Mouse (Mus musculus): ENCODE results near the gene Cxcr5. TPM values are rescaled to one million over a fixed set of nuclear protein-coding genes. Genes with fewer than 3 reads are reported as not detected.
A peak's percentile ranks its signal among the peaks of the same experiment; 100 is the strongest.

Cxcr5 gene
- polyA plus RNA-seq, 1 experiment from 2014 or later = not detected

- no peak overlapping the region for H3K4me3 ChIP-seq (ENCODE audit: low read depth, low read length)
- no peaks in the 10 kb centered on the region for H3K36me3 ChIP-seq (ENCODE audit: control insufficient read depth, insufficient read depth)
- H3K9me3 ChIP-seq (replicated peaks; ENCODE audit: control insufficient read depth, low read length) = no peaks in the 10 kb centered on the region
- no peaks in the 10 kb centered on the region for H3K27me3 ChIP-seq (ENCODE audit: control insufficient read depth, insufficient read depth, low read depth, low read length)
- no peak overlapping the region for H3K9ac ChIP-seq (ENCODE audit: low read depth, low read length)
- no peak overlapping the region for H3K4me2 ChIP-seq (ENCODE audit: low read depth, low read length)
- no peak overlapping the region for H3K27ac ChIP-seq (ENCODE audit: low read length)
- ATAC-seq (ENCODE audit: low read depth) = no peak
- WGBS (ENCODE audit: insufficient replicate concordance) = 31% methylated on average over 4 of the region's 4 CpGs
- H3K4me1 ChIP-seq (ENCODE audit: control insufficient read depth, low read depth, low read length) = peaks cover 11% of the 10 kb centered on the region
Measured at GRCm38 (mm10) chr9:44517368-44517767, 44.3 kb downstream of the Cxcr5 start.

- peaks cover 16% of the 10 kb centered on the region for H3K4me1 ChIP-seq (ENCODE audit: control insufficient read depth, low read depth, low read length)
- peak overlapping the region; percentile 33; the same call in 1 of the 2 replicates for H3K27ac ChIP-seq (ENCODE audit: low read length)
- 66% methylated on average over 5 of the region's 5 CpGs for WGBS (ENCODE audit: insufficient replicate concordance)
- H3K27me3 ChIP-seq (ENCODE audit: control insufficient read depth, insufficient read depth, low read depth, low read length) = no peaks in the 10 kb centered on the region
- no peak for ATAC-seq (ENCODE audit: low read depth)
- H3K4me3 ChIP-seq (ENCODE audit: low read depth, low read length) = no peak overlapping the region; the same call in 1 of the 2 replicates
- H3K4me2 ChIP-seq (ENCODE audit: low read depth, low read length) = peak overlapping the region; percentile 49; the same call in 1 of the 2 replicates
- H3K9ac ChIP-seq (ENCODE audit: low read depth, low read length) = no peak overlapping the region
- no peaks in the 10 kb centered on the region for H3K9me3 ChIP-seq (replicated peaks; ENCODE audit: control insufficient read depth, low read length)
- no peaks in the 10 kb centered on the region for H3K36me3 ChIP-seq (ENCODE audit: control insufficient read depth, insufficient read depth)
Measured at GRCm38 (mm10) chr9:44515891-44516290, 45.8 kb downstream of the Cxcr5 start.

- peak overlapping the region; percentile 31; the same call in 1 of the 2 replicates for H3K9ac ChIP-seq (ENCODE audit: low read depth, low read length)
- peak; percentile 57 for ATAC-seq (ENCODE audit: low read depth)
- H3K9me3 ChIP-seq (replicated peaks; ENCODE audit: control insufficient read depth, low read length) = no peaks in the 10 kb centered on the region
- H3K27ac ChIP-seq (ENCODE audit: low read length) = peak overlapping the region; percentile 33; the same call in 1 of the 2 replicates
- peak overlapping the region; percentile 49 for H3K4me2 ChIP-seq (ENCODE audit: low read depth, low read length)
- H3K4me1 ChIP-seq (ENCODE audit: control insufficient read depth, low read depth, low read length) = peaks cover 22% of the 10 kb centered on the region
- 9% methylated on average over 12 of the region's 12 CpGs for WGBS (ENCODE audit: insufficient replicate concordance)
- H3K36me3 ChIP-seq (ENCODE audit: control insufficient read depth, insufficient read depth) = no peaks in the 10 kb centered on the region
- no peaks in the 10 kb centered on the region for H3K27me3 ChIP-seq (ENCODE audit: control insufficient read depth, insufficient read depth, low read depth, low read length)
- peak overlapping the region; percentile 30 for H3K4me3 ChIP-seq (ENCODE audit: low read depth, low read length)
Measured at GRCm38 (mm10) chr9:44515131-44515751, 46.4 kb downstream of the Cxcr5 start.

- no peak for ATAC-seq (ENCODE audit: low read depth)
- H3K4me1 ChIP-seq (ENCODE audit: control insufficient read depth, low read depth, low read length) = peaks cover 32% of the 10 kb centered on the region
- H3K27me3 ChIP-seq (ENCODE audit: control insufficient read depth, insufficient read depth, low read depth, low read length) = no peaks in the 10 kb centered on the region
- H3K27ac ChIP-seq (ENCODE audit: low read length) = no peak overlapping the region
- no peaks in the 10 kb centered on the region for H3K9me3 ChIP-seq (replicated peaks; ENCODE audit: control insufficient read depth, low read length)
- H3K9ac ChIP-seq (ENCODE audit: low read depth, low read length) = no peak overlapping the region
- no peak overlapping the region for H3K4me2 ChIP-seq (ENCODE audit: low read depth, low read length)
- 50% methylated on average over 5 of the region's 5 CpGs for WGBS (ENCODE audit: insufficient replicate concordance)
- H3K36me3 ChIP-seq (ENCODE audit: control insufficient read depth, insufficient read depth) = no peaks in the 10 kb centered on the region
- H3K4me3 ChIP-seq (ENCODE audit: low read depth, low read length) = no peak overlapping the region
Measured at GRCm38 (mm10) chr9:44514147-44514546, 47.5 kb downstream of the Cxcr5 start.

GRCm38 (mm10) chr9:44513610-44514009 is 48.1 kb downstream of the Cxcr5 start:
- Histone ChIP-seq H3K9ac (ENCODE audit: low read depth, low read length) (no peak overlapping the region), H3K27ac (ENCODE audit: low read length) (no peak overlapping the region), H3K4me2 (ENCODE audit: low read depth, low read length) (no peak overlapping the region), H3K4me3 (ENCODE audit: low read depth, low read length) (no peak overlapping the region), H3K36me3 (ENCODE audit: control insufficient read depth, insufficient read depth) (no peaks in the 10 kb centered on the region), H3K9me3 (replicated peaks; ENCODE audit: control insufficient read depth, low read length) (no peaks in the 10 kb centered on the region), H3K27me3 (ENCODE audit: control insufficient read depth, insufficient read depth, low read depth, low read length) (no peaks in the 10 kb centered on the region), H3K4me1 (ENCODE audit: control insufficient read depth, low read depth, low read length) (peaks cover 32% of the 10 kb centered on the region)
- WGBS (ENCODE audit: insufficient replicate concordance) = 79% methylated on average over 20 of the region's 20 CpGs
- no peak for ATAC-seq (ENCODE audit: low read depth)

- Histone ChIP-seq H3K4me3 (ENCODE audit: low read depth, low read length) (no peak overlapping the region), H3K36me3 (ENCODE audit: control insufficient read depth, insufficient read depth) (no peaks in the 10 kb centered on the region)
- WGBS (ENCODE audit: insufficient replicate concordance) = 69% methylated on average over 11 of the region's 11 CpGs
Measured at GRCm38 (mm10) chr9:44513121-44513520, 48.6 kb downstream of the Cxcr5 start.

GRCm38 (mm10) chr9:44512717-44513003 is 49.0 kb downstream of the Cxcr5 start:
- Histone ChIP-seq H3K36me3 (ENCODE audit: control insufficient read depth, insufficient read depth) (no peaks in the 10 kb centered on the region), H3K9ac (ENCODE audit: low read depth, low read length) (no peak overlapping the region), H3K9me3 (replicated peaks; ENCODE audit: control insufficient read depth, low read length) (no peaks in the 10 kb centered on the region), H3K27me3 (ENCODE audit: control insufficient read depth, insufficient read depth, low read depth, low read length) (no peaks in the 10 kb centered on the region), H3K4me2 (ENCODE audit: low read depth, low read length) (no peak overlapping the region), H3K4me1 (ENCODE audit: control insufficient read depth, low read depth, low read length) (peaks cover 32% of the 10 kb centered on the region), H3K4me3 (ENCODE audit: low read depth, low read length) (no peak overlapping the region), H3K27ac (ENCODE audit: low read length) (no peak overlapping the region)
- no peak for ATAC-seq (ENCODE audit: low read depth)
- 78% methylated on average over 3 of the region's 3 CpGs for whole genome bisulfite sequencing (ENCODE audit: insufficient replicate concordance)

More at GRCm38 (mm10) chr9:44513121-44513520, 48.6 kb downstream of the Cxcr5 start:
- no peak for ATAC-seq (ENCODE audit: low read depth)
- Histone ChIP-seq H3K4me1 (ENCODE audit: control insufficient read depth, low read depth, low read length) (peaks cover 32% of the 10 kb centered on the region), H3K27ac (ENCODE audit: low read length) (no peak overlapping the region), H3K27me3 (ENCODE audit: control insufficient read depth, insufficient read depth, low read depth, low read length) (no peaks in the 10 kb centered on the region), H3K4me2 (ENCODE audit: low read depth, low read length) (no peak overlapping the region), H3K9ac (ENCODE audit: low read depth, low read length) (no peak overlapping the region), H3K9me3 (replicated peaks; ENCODE audit: control insufficient read depth, low read length) (no peaks in the 10 kb centered on the region)

- WGBS (ENCODE audit: insufficient replicate concordance) = 28% methylated on average over 9 of the region's 9 CpGs
- H3K9me3 ChIP-seq (replicated peaks; ENCODE audit: control insufficient read depth, low read length) = no peaks in the 10 kb centered on the region
Measured at GRCm38 (mm10) chr9:44511935-44512716, 49.6 kb downstream of the Cxcr5 start.

More at GRCm38 (mm10) chr9:44511935-44512716, 49.6 kb downstream of the Cxcr5 start:
- peaks cover 32% of the 10 kb centered on the region for H3K4me1 ChIP-seq (ENCODE audit: control insufficient read depth, low read depth, low read length)
- no peak for ATAC-seq (ENCODE audit: low read depth)
- H3K27ac ChIP-seq (ENCODE audit: low read length) = no peak overlapping the region
- no peak overlapping the region for H3K4me3 ChIP-seq (ENCODE audit: low read depth, low read length)
- no peak overlapping the region for H3K9ac ChIP-seq (ENCODE audit: low read depth, low read length)
- no peaks in the 10 kb centered on the region for H3K27me3 ChIP-seq (ENCODE audit: control insufficient read depth, insufficient read depth, low read depth, low read length)
- H3K4me2 ChIP-seq (ENCODE audit: low read depth, low read length) = no peak overlapping the region
- H3K36me3 ChIP-seq (ENCODE audit: control insufficient read depth, insufficient read depth) = no peaks in the 10 kb centered on the region

Measured in liver, embryonic 16.5 days (tissue).